Mouse (Mus musculus) MEL (cell line): ENCODE measurements around the gene Col4a3bp.

Experiments
- CTCF ChIP-seq, 3 experiments: IDR thresholded peaks in 2 of 3; conservative IDR thresholded peaks in 1 of 3; 2 replicates each; pipeline ENCODE4 v1.5.1; 2011 to 2012; ENCODE audit warnings: low read length in 3 of 3, low read depth in 2 of 3, mild to moderate bottlenecking in 2 of 3, improper control_type of control experiment in 1 of 3, inconsistent platforms in 1 of 3, mixed read lengths in 1 of 3, moderate library complexity in 1 of 3; ENCODE audit not compliant: control insufficient read depth in 1 of 3, insufficient read depth in 1 of 3, poor library complexity in 1 of 3, severe bottlenecking in 1 of 3
- E2F4 ChIP-seq: IDR thresholded peaks from 2 replicates; pipeline ENCODE4 v1.6.1; 2011; ENCODE audit warnings: low read depth, low read length, improper control_type of control experiment, borderline replicate concordance
- EP300 ChIP-seq, 2 experiments: IDR thresholded peaks; 2 replicates each; pipeline ENCODE4 v1.6.1; 2011; ENCODE audit warnings: improper control_type of control experiment in 2 of 2, low read length in 2 of 2, low read depth in 1 of 2, mild to moderate bottlenecking in 1 of 2
- GATA1 ChIP-seq: IDR thresholded peaks from 2 replicates; pipeline ENCODE4 v1.6.1; 2011; ENCODE audit warnings: low read depth, low read length, improper control_type of control experiment
- JUND ChIP-seq: IDR thresholded peaks from 2 replicates; pipeline ENCODE4 v1.6.1; 2011; ENCODE audit warnings: low read depth, mild to moderate bottlenecking, improper control_type of control experiment, low read length
- MAZ ChIP-seq: IDR thresholded peaks from 2 replicates; pipeline ENCODE4 v1.6.1; 2012; ENCODE audit warnings: low read depth, mild to moderate bottlenecking, inconsistent platforms, low read length, improper control_type of control experiment
- MEF2A ChIP-seq: IDR thresholded peaks from 2 replicates; pipeline ENCODE4 v1.6.1; 2014; ENCODE audit warnings: low read depth, mild to moderate bottlenecking, inconsistent platforms, low read length, improper control_type of control experiment; ENCODE audit not compliant: poor library complexity, insufficient replicate concordance, severe bottlenecking; ENCODE audit errors: extremely low read depth
- MYB ChIP-seq: IDR thresholded peaks from 2 replicates; pipeline ENCODE4 v1.6.1; 2011; ENCODE audit warnings: mild to moderate bottlenecking, low read depth, low read length, improper control_type of control experiment
- POLR2A ChIP-seq, 2 experiments: IDR thresholded peaks; 2 replicates each; pipeline ENCODE4 v1.6.1; 2011 to 2012; ENCODE audit warnings: low read length in 2 of 2, mild to moderate bottlenecking in 2 of 2, control low read depth in 1 of 2, improper control_type of control experiment in 1 of 2, low read depth in 1 of 2, moderate library complexity in 1 of 2; ENCODE audit not compliant: control insufficient read depth in 1 of 2, insufficient read depth in 1 of 2, poor library complexity in 1 of 2
- POLR2AphosphoS2 ChIP-seq: IDR thresholded peaks from 2 replicates; pipeline ENCODE4 v1.6.1; 2011; ENCODE audit warnings: low read length, improper control_type of control experiment
- USF1 ChIP-seq: IDR thresholded peaks from 2 replicates; pipeline ENCODE4 v1.6.1; 2014; ENCODE audit warnings: low read depth, mild to moderate bottlenecking, inconsistent platforms, low read length, improper control_type of control experiment, moderate library complexity
- USF2 ChIP-seq, 2 experiments: IDR thresholded peaks; 2 replicates each; pipeline ENCODE4 v1.6.1; 2011 to 2012; ENCODE audit warnings: improper control_type of control experiment in 2 of 2, low read length in 2 of 2, borderline replicate concordance in 1 of 2, inconsistent platforms in 1 of 2, low read depth in 1 of 2, mild to moderate bottlenecking in 1 of 2; ENCODE audit not compliant: insufficient read depth in 1 of 2
- ZKSCAN1 ChIP-seq: IDR thresholded peaks from 2 replicates; pipeline ENCODE4 v1.6.1; 2012; ENCODE audit warnings: low read depth, mild to moderate bottlenecking, inconsistent platforms, low read length, improper control_type of control experiment, moderate library complexity

- TF ChIP-seq EP300 (IDR thresholded peaks at IDR 0.05; ENCODE audit: low read depth in 1 of 2, low read length in 2 of 2) = no peak
- TF ChIP-seq CTCF (IDR thresholded peaks at IDR 0.05 in 2 of 3, conservative IDR thresholded peaks at IDR 0.05 in 1 of 3; ENCODE audit: control insufficient read depth in 1 of 3, insufficient read depth in 1 of 3, low read depth in 2 of 3, low read length in 3 of 3, poor library complexity in 1 of 3, severe bottlenecking in 1 of 3) = no peak
- TF ChIP-seq MAZ = no peak
- no peak for TF ChIP-seq JUND
- TF ChIP-seq ZKSCAN1 = no peak
- no peak for TF ChIP-seq E2F4
- TF ChIP-seq MYB = no peak
- TF ChIP-seq MEF2A = no peak
- no peak for TF ChIP-seq POLR2AphosphoS2
- no peak for TF ChIP-seq POLR2A (IDR thresholded peaks at IDR 0.05; ENCODE audit: control insufficient read depth in 1 of 2, insufficient read depth in 1 of 2, low read depth in 1 of 2, low read length in 2 of 2, poor library complexity in 1 of 2)
- TF ChIP-seq GATA1 = no peak
- TF ChIP-seq USF2 (IDR thresholded peaks at IDR 0.05; ENCODE audit: borderline replicate concordance in 1 of 2, insufficient read depth in 1 of 2, low read depth in 1 of 2, low read length in 2 of 2) = no peak
- no peak for TF ChIP-seq USF1
These were observed 138.0 kb downstream of the Col4a3bp start for GRCm38 (mm10) chr13:96680163-96681087.
